Mouse (Mus musculus) lung, adult 2 months (tissue): ENCODE measurements at regions not wholly inside any gene's neighbourhood (a gene's known extent, or its start where the extent isn't known, plus 50 kb on each side); places are given as distances from the start of the nearest gene placed in this dataset.

Experiments
- CTCF ChIP-seq: fragments of 200-500 bp; IDR thresholded peaks from 2 replicates; pipeline ENCODE4 v1.5.1; 2011; ENCODE audit warnings: mild to moderate bottlenecking, low read length, control low read depth; ENCODE audit not compliant: insufficient read depth
- POLR2A ChIP-seq: fragments of 200-500 bp; IDR thresholded peaks from 2 replicates; pipeline ENCODE4 v1.6.1; 2011; ENCODE audit warnings: low read depth, mild to moderate bottlenecking, control low read depth, low read length, borderline replicate concordance; ENCODE audit errors: extremely low read depth

DNA sequence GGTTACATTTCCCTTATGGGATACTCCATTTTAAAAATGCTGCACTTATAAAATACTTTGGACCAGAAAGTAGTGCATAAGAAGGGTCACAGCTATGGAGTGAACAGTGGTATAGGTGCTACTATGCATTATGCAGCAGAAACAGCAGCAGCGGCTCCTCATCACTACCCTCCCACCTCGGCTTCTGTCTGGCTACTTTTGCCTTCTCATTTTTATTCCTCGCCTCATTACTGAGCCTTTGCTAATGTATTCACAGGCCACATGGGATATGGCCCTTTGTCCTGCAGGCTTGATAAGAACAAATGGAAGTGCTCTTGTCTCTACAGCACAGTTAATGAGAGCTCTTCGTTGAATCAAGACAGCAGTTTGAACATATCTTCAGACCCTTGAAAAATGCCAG is 451.6 kb downstream of the Tns3 start:
- TF ChIP-seq CTCF (no peak), POLR2A (no peak)
